Mouse (Mus musculus): Measurements from ENCODE around the gene Nsg2. TPM values are rescaled to one million over a fixed set of nuclear protein-coding genes. Genes with fewer than 3 reads are reported as not detected.
"Not testable (repeated sequence)": the region's sequence is repeated elsewhere in the genome, so short reads cannot be mapped to it uniquely, and the experiment has no call there.

Gene Nsg2
- polyA plus RNA-seq (2015; fragmentation: Nextera tagmentation; extraction: Ambion mirVana) = 496 and 530 TPM in 2 replicates

DNA sequence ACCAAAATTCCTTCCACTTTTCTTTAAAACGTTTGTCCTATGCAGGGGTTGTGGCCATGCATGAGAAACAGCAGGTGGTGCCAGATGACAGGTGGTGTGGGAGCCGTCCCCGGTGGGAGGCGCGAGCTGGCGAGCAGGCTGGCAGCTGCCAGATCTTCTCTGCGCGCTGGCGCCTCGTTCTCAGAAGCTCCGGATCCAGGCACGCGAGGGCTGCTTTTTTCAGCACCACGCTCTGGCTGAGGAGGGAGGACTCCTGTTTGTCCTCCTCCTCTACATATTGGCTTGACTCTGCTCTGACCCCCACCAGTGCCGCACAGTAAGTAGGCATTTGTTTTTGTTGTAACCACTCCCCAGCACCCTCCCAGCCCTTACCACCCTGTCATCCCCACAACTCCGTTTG lies at the start of gene Nsg2:
Nsg2 (plus strand) TSS at position 183 of the 400 bp plus-strand sequence.
- Histone ChIP-seq H3K9ac (peak within 1 kb of the TSS; percentile 83), H3K4me2 (peak within 1 kb of the TSS; percentile 87), H3K4me3 (peak within 1 kb of the TSS; percentile 63), H3K27ac (replicated peaks) (peak within 1 kb of the TSS; percentile 95), H3K9me3 (no peaks in the 10 kb centered on the region), H3K36me3 (peaks cover 16% of the 10 kb centered on the region), H3K4me1 (replicated peaks) (peaks cover 37% of the 10 kb centered on the region), H3K27me3 (no peaks in the 10 kb centered on the region)
- under 1% methylated on average over 16 of the region's 16 CpGs for WGBS
- peak; percentile 93 for ATAC-seq (ENCODE audit: low FRiP score, low read depth)

DNA sequence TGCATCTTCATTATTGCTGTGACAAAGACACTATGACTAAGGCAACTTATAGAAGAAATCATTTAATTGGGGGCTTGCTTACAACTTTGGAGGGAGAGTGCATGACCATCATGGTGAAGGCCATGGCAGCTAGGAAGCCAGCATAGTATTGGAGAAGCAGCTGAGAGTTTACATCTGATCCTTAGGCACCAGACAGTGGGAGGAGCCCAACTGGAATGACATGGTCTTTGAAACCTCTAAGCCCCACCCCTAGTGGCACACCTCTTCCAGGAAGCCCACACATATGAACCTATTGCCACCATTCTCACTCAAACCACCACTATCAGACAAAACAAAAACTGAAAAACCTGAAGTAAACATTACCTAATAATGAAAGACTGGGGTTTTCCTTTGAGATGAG lies 40.2 kb upstream of the Nsg2 start:
- no peaks in the 10 kb centered on the region for H3K9me3 ChIP-seq
- ATAC-seq (ENCODE audit: low FRiP score, low read depth) = no peak
- H3K9ac ChIP-seq = no peak overlapping the region
- no peak overlapping the region for H3K4me3 ChIP-seq
- no peaks in the 10 kb centered on the region for H3K4me1 ChIP-seq (replicated peaks)
- H3K27me3 ChIP-seq = no peaks in the 10 kb centered on the region
- no peaks in the 10 kb centered on the region for H3K36me3 ChIP-seq
- no peak overlapping the region for H3K27ac ChIP-seq (replicated peaks)
- H3K4me2 ChIP-seq = no peak overlapping the region

GRCm38 (mm10) chr11:31963993-31964392 lies 36.3 kb upstream of the Nsg2 start:
- no peak overlapping the region for H3K4me2 ChIP-seq
- H3K9ac ChIP-seq = no peak overlapping the region
- ATAC-seq (ENCODE audit: low FRiP score, low read depth) = no peak
- H3K9me3 ChIP-seq = no peaks in the 10 kb centered on the region
- H3K4me1 ChIP-seq (replicated peaks) = peaks cover 5% of the 10 kb centered on the region; the same call in 1 of the 2 replicates
- H3K36me3 ChIP-seq = no peaks in the 10 kb centered on the region
- WGBS = 100% methylated on average over 1 of the region's 1 CpGs
- H3K27me3 ChIP-seq = no peaks in the 10 kb centered on the region
- no peak overlapping the region for H3K4me3 ChIP-seq
- H3K27ac ChIP-seq (replicated peaks) = no peak overlapping the region

GRCm38 (mm10) chr11:31965256-31966134 lies 34.8 kb upstream of the Nsg2 start, which contains the start of gene 4930524B15Rik:
TSS of gene 4930524B15Rik (plus strand) at chr11:31965592.
- Histone ChIP-seq H3K27me3 (no peaks in the 10 kb centered on the region), H3K9me3 (no peaks in the 10 kb centered on the region), H3K4me1 (replicated peaks) (peaks cover 5% of the 10 kb centered on the region; the same call in 1 of the 2 replicates), H3K4me3 (peak within 1 kb of the TSS; percentile 22), H3K36me3 (no peaks in the 10 kb centered on the region), H3K27ac (replicated peaks) (no peak within 1 kb of the TSS), H3K9ac (peak within 1 kb of the TSS; percentile 14; the same call in 1 of the 2 replicates), H3K4me2 (peak within 1 kb of the TSS; percentile 52)
- ATAC-seq (ENCODE audit: low FRiP score, low read depth) = peak; percentile 82; the same call in 1 of the 2 replicates
- WGBS = 44% methylated on average over 48 of the region's 49 CpGs

- ATAC-seq (ENCODE audit: low FRiP score, low read depth) = no peak
- Histone ChIP-seq H3K27me3 (no peaks in the 10 kb centered on the region), H3K4me1 (replicated peaks) (no peaks in the 10 kb centered on the region), H3K9me3 (no peaks in the 10 kb centered on the region), H3K36me3 (no peaks in the 10 kb centered on the region), H3K4me3 (no peak overlapping the region), H3K9ac (no peak overlapping the region), H3K27ac (replicated peaks) (no peak overlapping the region), H3K4me2 (no peak overlapping the region)
- WGBS = 84% methylated on average over 4 of the region's 4 CpGs
These were observed 26.1 kb upstream of the Nsg2 start for GRCm38 (mm10) chr11:31974132-31974531.

- no peak overlapping the region for H3K4me2 ChIP-seq
- no peaks in the 10 kb centered on the region for H3K9me3 ChIP-seq
- H3K36me3 ChIP-seq = no peaks in the 10 kb centered on the region
- 67% methylated on average over 8 of the region's 8 CpGs for WGBS
- H3K4me1 ChIP-seq (replicated peaks) = no peaks in the 10 kb centered on the region
- no peak overlapping the region for H3K9ac ChIP-seq
- H3K4me3 ChIP-seq = no peak overlapping the region
- no peak overlapping the region for H3K27ac ChIP-seq (replicated peaks)
- no peaks in the 10 kb centered on the region for H3K27me3 ChIP-seq
- no peak for ATAC-seq (ENCODE audit: low FRiP score, low read depth)
These were observed 25.4 kb upstream of the Nsg2 start for GRCm38 (mm10) chr11:31974826-31975225.

DNA sequence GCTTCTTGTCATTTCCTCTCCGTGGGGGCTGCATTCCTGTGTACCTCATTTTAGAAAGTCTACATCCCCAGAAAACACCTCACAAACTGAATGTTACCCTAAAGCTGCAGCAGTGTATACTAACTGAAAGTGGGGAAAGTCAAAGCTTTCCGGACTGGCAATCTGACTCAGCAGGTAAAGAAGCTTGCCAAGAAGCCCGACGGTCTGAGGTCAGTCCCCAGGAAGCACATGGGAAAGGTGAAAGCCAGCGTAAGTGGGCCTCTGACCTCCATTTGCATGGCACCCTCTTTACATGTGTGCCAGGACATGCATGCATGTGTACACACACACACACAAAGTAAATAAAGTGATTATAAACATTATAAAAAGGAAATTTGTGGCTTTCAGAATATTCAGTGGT lies 24.6 kb upstream of the Nsg2 start:
- H3K4me1 ChIP-seq (replicated peaks) = no peaks in the 10 kb centered on the region
- no peaks in the 10 kb centered on the region for H3K36me3 ChIP-seq
- H3K4me2 ChIP-seq = no peak overlapping the region
- H3K27ac ChIP-seq (replicated peaks) = no peak overlapping the region
- H3K27me3 ChIP-seq = no peaks in the 10 kb centered on the region
- H3K4me3 ChIP-seq = no peak overlapping the region
- no peak overlapping the region for H3K9ac ChIP-seq
- no peak for ATAC-seq (ENCODE audit: low FRiP score, low read depth)
- 78% methylated on average over 5 of the region's 5 CpGs for WGBS
- no peaks in the 10 kb centered on the region; the same call in 1 of the 2 replicates for H3K9me3 ChIP-seq

DNA sequence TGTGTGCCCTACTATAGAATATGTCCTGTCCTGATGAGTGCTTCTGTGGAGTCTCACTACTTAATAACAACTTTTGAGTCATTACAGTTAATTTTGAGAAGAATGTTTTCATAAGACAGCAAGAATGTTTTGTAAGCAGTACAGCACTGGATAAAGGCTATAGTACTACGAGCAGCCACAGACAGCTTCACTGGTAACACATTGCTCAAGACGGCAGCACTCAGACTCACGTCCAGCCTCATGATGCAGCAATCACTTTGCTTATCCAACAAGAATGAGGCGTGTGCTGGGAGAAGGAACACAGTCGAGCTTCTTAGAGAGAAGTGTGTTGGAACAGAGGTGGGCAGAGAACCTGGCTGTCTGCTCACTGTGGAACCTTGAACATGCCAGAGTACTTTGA lies 24.1 kb upstream of the Nsg2 start:
- no peak overlapping the region for H3K4me2 ChIP-seq
- 80% methylated on average over 5 of the region's 5 CpGs for WGBS
- no peak for ATAC-seq (ENCODE audit: low FRiP score, low read depth)
- H3K36me3 ChIP-seq = no peaks in the 10 kb centered on the region
- no peaks in the 10 kb centered on the region for H3K4me1 ChIP-seq (replicated peaks)
- no peaks in the 10 kb centered on the region; the same call in 1 of the 2 replicates for H3K9me3 ChIP-seq
- H3K9ac ChIP-seq = no peak overlapping the region
- no peaks in the 10 kb centered on the region for H3K27me3 ChIP-seq
- no peak overlapping the region for H3K4me3 ChIP-seq
- no peak overlapping the region for H3K27ac ChIP-seq (replicated peaks)

DNA sequence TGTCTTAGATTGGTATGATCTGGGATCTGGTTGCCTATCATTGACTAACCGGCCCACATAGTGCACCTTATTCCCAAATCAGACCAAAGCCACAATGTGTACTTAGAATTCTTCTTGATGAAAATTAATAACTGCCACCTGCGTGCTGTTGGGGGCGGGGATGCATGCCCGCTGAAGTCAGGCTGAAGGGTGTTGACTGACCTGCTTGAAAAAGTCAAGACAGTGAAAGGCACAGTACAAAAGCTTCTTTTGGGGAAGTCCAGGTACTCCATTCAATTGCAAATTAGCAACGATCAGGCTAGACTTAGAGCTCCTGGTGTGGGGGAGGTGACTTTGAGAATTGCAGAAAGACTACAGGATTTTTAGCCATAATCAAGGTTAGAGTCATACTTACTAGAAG lies 20.2 kb upstream of the Nsg2 start:
- not testable (repeated sequence) for H3K4me3 ChIP-seq; H3K27me3 ChIP-seq; H3K9me3 ChIP-seq; H3K9ac ChIP-seq; H3K27ac ChIP-seq (replicated peaks); ATAC-seq (ENCODE audit: low FRiP score, low read depth); H3K4me1 ChIP-seq (replicated peaks); H3K36me3 ChIP-seq; H3K4me2 ChIP-seq
- WGBS = 87% methylated on average over 5 of the region's 5 CpGs

DNA sequence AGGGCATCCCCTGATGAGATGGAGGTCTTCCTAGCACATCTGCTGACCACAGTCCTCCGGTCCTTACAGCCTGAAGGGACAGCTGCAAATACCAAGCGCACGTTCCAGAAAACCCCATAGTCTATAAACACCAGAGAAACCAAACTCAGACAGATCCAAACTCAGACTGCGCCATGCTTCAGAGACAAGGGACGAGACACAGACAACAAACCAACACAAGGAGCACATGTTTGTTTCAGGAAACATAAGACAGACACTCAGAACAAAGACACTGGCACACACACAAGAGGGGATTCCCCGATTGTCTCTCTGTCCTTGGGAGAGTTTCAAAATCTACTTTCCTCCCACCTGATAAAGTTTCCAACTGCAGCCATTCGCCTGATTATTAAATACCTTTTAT lies 18.4 kb upstream of the Nsg2 start:
- ATAC-seq (ENCODE audit: low FRiP score, low read depth) = no peak
- no peaks in the 10 kb centered on the region for H3K4me1 ChIP-seq (replicated peaks)
- no peaks in the 10 kb centered on the region for H3K27me3 ChIP-seq
- no peak overlapping the region for H3K27ac ChIP-seq (replicated peaks)
- no peak overlapping the region for H3K9ac ChIP-seq
- 91% methylated on average over 7 of the region's 7 CpGs for WGBS
- H3K4me3 ChIP-seq = no peak overlapping the region
- H3K4me2 ChIP-seq = no peak overlapping the region
- no peaks in the 10 kb centered on the region for H3K36me3 ChIP-seq
- H3K9me3 ChIP-seq = no peaks in the 10 kb centered on the region; the same call in 1 of the 2 replicates

DNA sequence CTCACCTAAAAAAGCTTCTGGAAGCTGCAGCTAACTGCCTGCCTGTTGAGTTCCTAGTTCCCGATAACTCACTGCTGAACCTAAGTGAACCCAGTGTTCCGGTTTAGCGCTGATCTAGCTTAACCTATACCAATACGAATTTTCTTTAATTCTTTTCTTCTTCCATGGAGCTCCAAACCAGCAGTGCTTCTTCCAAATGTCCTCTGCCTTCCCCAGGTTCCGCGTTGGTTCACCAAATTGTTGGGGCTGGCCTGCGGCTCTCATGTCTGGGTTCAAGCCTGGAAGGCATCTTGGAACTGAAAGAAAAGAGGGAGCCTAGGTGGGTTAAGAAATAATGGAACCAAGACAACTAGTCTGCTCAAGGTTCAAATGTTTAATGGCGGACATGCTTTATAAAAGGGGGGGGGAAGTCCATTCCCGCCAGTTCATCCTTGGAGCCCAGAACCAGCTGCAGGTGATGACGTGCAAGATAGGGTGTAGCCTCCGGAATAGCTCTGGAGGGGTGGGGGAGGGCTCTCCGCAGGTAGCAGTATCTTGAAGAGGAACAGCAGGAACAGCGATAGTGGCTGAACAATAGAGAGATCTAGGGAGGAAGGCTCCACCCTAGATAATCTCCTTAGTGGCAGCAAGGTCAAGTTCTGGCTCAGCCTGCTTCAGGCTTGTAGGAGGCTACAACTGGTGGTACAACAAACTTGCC lies 17.9 kb upstream of the Nsg2 start:
- not testable (repeated sequence) for H3K9me3 ChIP-seq; H3K27ac ChIP-seq (replicated peaks); H3K9ac ChIP-seq; H3K4me3 ChIP-seq; ATAC-seq (ENCODE audit: low FRiP score, low read depth); H3K4me2 ChIP-seq; H3K4me1 ChIP-seq (replicated peaks); H3K27me3 ChIP-seq; H3K36me3 ChIP-seq
- WGBS = 90% methylated on average over 13 of the region's 13 CpGs

DNA sequence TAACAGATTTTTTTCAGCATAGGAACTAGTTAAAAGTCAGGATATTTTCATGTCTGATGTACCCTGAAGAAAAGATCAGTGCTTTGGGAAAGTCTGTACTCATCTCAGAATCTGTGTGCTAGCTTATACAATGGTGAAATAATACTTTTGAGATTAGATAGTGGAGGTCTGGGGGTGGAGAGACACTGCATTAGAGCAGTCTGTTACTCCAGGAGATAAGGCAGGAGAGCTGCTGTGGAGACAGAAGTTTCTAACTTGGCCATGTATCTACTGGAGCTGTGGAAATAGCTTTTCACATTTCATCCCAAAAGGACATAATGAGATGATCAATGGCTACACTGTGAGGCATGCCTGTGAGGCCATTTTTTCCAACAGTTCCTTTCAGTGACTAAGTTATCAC lies 17.0 kb upstream of the Nsg2 start:
- Histone ChIP-seq H3K27me3 (no peaks in the 10 kb centered on the region), H3K4me3 (no peak overlapping the region), H3K4me1 (replicated peaks) (no peaks in the 10 kb centered on the region), H3K9ac (no peak overlapping the region), H3K4me2 (no peak overlapping the region), H3K27ac (replicated peaks) (no peak overlapping the region), H3K9me3 (no peaks in the 10 kb centered on the region; the same call in 1 of the 2 replicates), H3K36me3 (no peaks in the 10 kb centered on the region)
- no peak for ATAC-seq (ENCODE audit: low FRiP score, low read depth)

All from hindbrain, embryonic 15.5 days (tissue).